Mouse (Mus musculus) cerebellum, postnatal 4 days (tissue): ENCODE measurements around the gene Fes.
"Not testable (repeated sequence)": the region's sequence is repeated elsewhere in the genome, so short reads cannot be mapped to it uniquely, and the experiment has no call there.

Experiments
- DNase-seq, 2 experiments: peaks; one replicate each; pipeline ENCODE4 v3.0.0; 2022; ENCODE audit warnings: low spot score in 2 of 2, mixed read lengths in 1 of 2

The Fes gene

DNA sequence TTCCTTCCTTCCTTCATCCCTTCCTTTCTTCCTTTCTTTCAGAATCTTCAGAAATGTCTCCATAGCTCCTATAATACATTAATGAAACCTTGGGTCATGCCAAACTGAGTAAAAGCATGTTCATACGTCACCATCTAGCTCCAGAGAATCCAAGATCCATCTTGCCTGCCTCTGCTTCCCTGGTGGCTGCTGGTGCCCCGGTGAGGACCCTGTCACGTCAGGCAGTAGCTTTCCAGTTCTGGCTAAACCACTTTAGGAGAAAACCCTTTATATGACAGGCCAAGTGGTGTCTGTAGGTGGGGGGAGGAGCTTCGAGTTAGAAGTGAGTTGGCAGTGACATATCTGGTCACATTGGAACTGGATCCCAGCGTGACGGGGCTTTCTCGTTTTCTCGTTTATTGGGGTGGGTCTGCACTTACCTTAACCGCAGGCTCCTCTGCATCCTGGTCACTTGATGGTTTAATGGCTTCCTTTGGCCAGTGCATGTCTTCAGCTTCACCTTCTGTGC lies 17.5 kb upstream of the Fes start, which contains the start of gene Furin:
Furin (minus strand) TSS at position 249 of the 508 bp plus-strand sequence.
- DNase-seq, result no peak

GRCm38 (mm10) chr7:80404101-80404894 lies 16.6 kb upstream of the Fes start:
- no peak for DNase-seq

GRCm38 (mm10) chr7:80403551-80403950 lies 15.8 kb upstream of the Fes start:
- DNase-seq, result peak in 1 of 2 experiments; percentile 70

- DNase-seq, result peak in 1 of 2 experiments; percentile 55
These were observed 15.0 kb upstream of the Fes start for GRCm38 (mm10) chr7:80402651-80403321.

GRCm38 (mm10) chr7:80401860-80402641 lies 14.3 kb upstream of the Fes start:
- peak in 1 of 2 experiments; percentile 41 for DNase-seq

DNA sequence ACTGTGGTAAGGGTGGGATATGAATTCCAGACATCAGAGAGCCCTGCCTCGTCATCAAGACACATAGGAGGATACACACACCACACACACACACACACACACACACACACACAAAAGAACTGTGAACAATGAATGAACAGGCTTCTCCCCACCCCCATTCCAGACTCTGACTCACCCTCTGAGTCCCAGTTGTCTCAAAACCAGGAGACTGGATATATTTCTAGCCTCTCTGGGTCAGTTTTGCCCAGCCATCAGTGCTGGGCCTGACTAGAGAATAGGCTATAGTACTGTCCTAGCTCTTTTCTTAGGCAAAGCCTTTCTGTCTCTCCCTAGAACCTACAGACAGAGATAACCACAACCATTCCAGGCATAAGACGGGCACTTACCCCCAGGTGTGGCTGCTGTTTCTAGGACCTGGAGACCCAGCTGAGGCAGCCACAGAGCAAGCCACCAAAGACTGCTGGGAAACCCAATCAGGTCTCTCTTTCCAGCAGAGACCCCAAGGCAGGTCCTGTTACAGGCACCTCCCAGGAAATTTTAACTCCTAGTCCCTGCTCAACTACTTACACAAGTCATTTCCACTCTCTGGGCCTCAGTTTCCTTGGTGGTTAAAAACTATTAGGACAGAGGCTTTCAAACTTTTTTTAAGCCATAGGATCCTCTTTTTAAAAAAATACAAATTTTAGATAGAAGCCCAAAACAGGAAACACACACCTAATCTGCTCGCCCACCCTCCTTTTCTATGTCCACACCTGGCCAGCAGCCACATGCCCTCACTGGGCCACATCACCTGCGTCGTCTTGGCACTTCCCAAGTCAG lies 13.5 kb upstream of the Fes start:
- no peak for DNase-seq

DNA sequence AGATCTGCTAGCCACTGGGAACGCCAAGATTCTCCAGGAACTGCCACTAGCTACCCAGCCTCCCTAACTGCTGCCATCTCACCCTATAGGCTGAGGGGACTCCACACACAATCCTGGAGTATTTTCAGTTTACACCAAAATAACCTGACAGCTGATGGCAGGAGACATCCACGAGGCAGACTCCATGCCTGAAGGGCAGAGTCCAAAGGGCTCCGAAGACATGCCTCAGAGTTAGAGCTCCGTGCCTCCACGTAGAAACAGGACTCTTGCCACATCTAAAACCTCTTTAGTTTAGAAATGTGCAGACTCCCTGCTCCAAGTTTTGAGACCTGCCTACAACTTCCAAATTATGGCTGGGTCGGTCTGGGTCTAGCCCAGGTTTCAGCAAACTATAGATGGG lies 12.8 kb upstream of the Fes start:
- DNase-seq, result no peak

GRCm38 (mm10) chr7:80400099-80400498 lies 12.4 kb upstream of the Fes start:
- peak in 1 of 2 experiments; percentile 30 for DNase-seq

DNA sequence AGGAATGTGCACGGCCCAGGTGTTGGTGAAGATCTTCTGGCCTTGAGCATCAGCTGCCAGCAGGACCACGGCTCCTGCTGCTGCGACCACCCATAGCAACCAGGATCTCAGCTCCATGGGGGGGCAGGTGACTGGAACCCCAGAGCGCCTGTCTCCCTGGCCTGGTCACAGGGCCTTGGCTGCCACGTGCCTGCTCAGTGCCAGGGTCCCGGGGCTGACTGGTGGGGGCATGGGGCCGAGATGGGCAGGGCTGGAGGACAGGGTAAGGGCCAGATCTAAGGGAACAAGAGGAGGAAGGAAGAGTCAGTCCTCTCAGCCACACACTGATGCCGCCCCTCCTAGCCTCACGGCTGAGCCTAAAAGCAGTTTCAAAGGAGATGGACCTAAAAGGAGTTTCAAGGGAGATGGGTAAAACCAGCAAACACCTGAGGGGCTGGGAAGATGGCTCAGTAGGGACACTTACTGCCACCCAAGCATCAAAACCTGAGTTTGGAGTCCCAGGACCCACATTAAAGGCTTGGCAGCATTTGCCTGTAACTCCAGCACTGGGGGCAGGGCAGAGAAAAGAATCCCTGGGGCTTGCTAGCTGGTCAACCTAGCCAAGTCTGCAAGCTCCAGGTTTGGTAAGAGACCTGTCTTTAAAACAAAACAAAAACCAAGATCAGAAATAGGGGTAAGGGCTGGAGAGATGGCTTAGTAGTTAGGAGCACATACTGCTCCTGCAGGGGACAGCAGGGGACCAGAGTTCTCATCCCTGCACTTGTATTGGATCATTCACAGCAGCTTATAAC lies 11.1 kb upstream of the Fes start:
- no peak for DNase-seq

DNA sequence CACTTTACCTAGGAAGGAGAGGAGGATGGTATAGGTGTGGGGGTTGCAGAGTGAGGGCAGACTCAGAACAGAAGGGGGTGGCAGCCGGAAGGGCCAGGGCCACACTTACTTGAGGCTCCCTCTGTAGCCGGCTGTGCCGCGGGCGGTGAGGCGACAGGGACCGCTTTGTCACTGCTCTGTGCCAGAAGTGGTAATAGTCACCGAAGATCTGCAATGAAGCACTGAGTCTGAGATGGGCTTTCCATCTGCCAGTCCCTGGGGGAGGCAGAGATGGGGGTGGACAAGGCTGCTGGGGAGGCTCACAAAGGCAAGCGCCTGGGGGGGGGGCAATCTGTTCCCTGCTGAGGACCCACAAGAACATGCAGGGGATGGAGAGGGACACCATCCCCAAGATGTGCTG lies 10.2 kb upstream of the Fes start:
- no peak for DNase-seq

- DNase-seq, result not testable (repeated sequence)
These were observed 8.7 kb upstream of the Fes start for GRCm38 (mm10) chr7:80396427-80396826.

- DNase-seq, result no peak
These were observed 6.9 kb upstream of the Fes start for GRCm38 (mm10) chr7:80394600-80394999.

- no peak for DNase-seq
These were observed 4.4 kb upstream of the Fes start for GRCm38 (mm10) chr7:80392119-80392518.

GRCm38 (mm10) chr7:80387033-80387632 lies 613 bp downstream of the Fes start:
- no peak for DNase-seq

GRCm38 (mm10) chr7:80386235-80386930 lies 1.4 kb downstream of the Fes start:
- DNase-seq, result peak; percentile 90 to 96

- DNase-seq, result no peak
These were observed 4.8 kb downstream of the Fes start for GRCm38 (mm10) chr7:80382919-80383318.

GRCm38 (mm10) chr7:80379531-80379930 lies 8.2 kb downstream of the Fes start:
- DNase-seq, result no peak

DNA sequence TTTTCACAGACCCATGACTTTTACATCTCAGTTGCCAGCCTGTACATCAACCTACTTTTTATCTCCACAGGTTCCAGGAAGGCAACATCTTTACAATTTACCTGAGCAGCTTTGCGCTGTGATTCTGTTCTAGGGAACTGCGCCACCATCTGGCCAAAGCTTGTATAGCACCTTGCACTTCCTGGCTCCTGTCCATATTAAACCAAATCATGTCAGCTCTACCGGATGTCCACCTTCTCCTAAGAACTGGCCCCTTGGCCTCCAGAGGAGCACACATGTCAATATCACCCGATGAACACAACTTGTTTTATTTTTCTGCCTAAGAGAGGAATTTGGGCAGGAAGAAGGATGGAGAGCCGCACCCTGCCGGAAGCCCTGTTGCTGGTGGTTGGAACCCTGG lies 10.3 kb downstream of the Fes start:
- peak; percentile 61 to 79 for DNase-seq

- no peak for DNase-seq
These were observed 11.6 kb downstream of the Fes start for GRCm38 (mm10) chr7:80376192-80376591.
